19 mouse cellular contexts compared by ENCODE assay signal in the genomic region with DNA sequence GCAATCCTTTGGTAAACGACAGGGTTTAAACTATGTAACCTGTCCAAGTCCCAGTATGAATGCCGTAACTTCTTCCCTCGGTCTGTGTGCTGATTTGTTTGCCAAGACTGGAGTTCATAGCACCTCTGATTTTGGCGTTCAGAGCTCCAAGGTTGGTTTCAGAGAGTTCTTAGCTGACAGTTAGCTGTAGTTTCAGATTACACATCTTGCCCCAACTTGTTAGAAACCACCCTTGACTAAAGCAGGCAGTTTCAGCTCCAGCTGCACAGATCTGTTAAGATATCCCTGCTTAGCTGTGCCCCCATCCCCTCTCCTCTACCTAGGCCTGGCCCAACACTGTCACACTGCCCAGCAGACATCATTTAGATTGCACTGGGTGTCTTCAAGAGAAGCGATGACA.
A peak's percentile ranks its signal among the peaks of the same experiment; 100 is the strongest.
DNase-seq lines count a peak whose midpoint lies in the region; ATAC-seq and TF ChIP-seq lines count a peak whose summit lies in the region.
"Had no signal": no experiment of that assay in that cellular context is flagged by ENCODE, and none has a peak within 500 bp of the region (broad histone marks: within the 10 kb centered on the region; RNA-seq: fewer than 3 reads in every experiment).

No protein-coding gene starts in this region.

- peaks cover 13% of the 10 kb centered on the region for H3K4me1 ChIP-seq in liver, embryonic 11.5 days (replicated peaks; ENCODE audit: control insufficient read depth, insufficient read depth, low read length)
- H3K4me1 ChIP-seq in embryonic facial prominence, embryonic 15.5 days: peaks cover 26% of the 10 kb centered on the region
- peaks cover 2% of the 10 kb centered on the region; the same call in 1 of the 2 replicates for H3K4me1 ChIP-seq in liver, embryonic 16.5 days (ENCODE audit: control insufficient read depth, low read depth, low read length)
- H3K4me1 ChIP-seq in forebrain, postnatal 0 days (ENCODE audit: insufficient read depth): no peaks in the 10 kb centered on the region
- H3K4me1 ChIP-seq: hindbrain, embryonic 10.5 days; megakaryocyte, embryonic 14.5 days had no signal

- peak; percentile 50 for ATAC-seq in liver, embryonic 11.5 days (replicated peaks; ENCODE audit: low FRiP score)
- no peak for ATAC-seq in embryonic facial prominence, embryonic 15.5 days (ENCODE audit: insufficient number of reproducible peaks, low FRiP score, low TSS enrichment, low read depth)
- ATAC-seq in liver, embryonic 16.5 days (ENCODE audit: low read depth): peak; percentile 37; the same call in 1 of the 2 replicates
- ATAC-seq in forebrain, postnatal 0 days: no peak
- ATAC-seq: CD4-positive, CD25-positive, alpha-beta regulatory T cell, adult 4 months had no signal

- H3K36me3 ChIP-seq in liver, embryonic 11.5 days (ENCODE audit: control insufficient read depth, insufficient read depth, low read length): peaks cover 4% of the 10 kb centered on the region; the same call in 1 of the 2 replicates
- 0 out of 2 replicates have a peak, but pooled peaks cover 5% of the 10 kb centered on the region for H3K36me3 ChIP-seq in embryonic facial prominence, embryonic 15.5 days
- H3K36me3 ChIP-seq in liver, embryonic 16.5 days (ENCODE audit: control insufficient read depth, insufficient read depth): no peaks in the 10 kb centered on the region
- H3K36me3 ChIP-seq in forebrain, postnatal 0 days (ENCODE audit: insufficient read depth): no peaks in the 10 kb centered on the region
- H3K36me3 ChIP-seq: embryonic facial prominence, embryonic 12.5 days; hindbrain, embryonic 10.5 days had no signal

- H3K4me2 ChIP-seq in liver, embryonic 11.5 days: no peak overlapping the region
- H3K4me2 ChIP-seq in embryonic facial prominence, embryonic 15.5 days (replicated peaks): no peak overlapping the region
- no peak overlapping the region for H3K4me2 ChIP-seq in liver, embryonic 16.5 days (ENCODE audit: low read depth, low read length)
- no peak overlapping the region for H3K4me2 ChIP-seq in forebrain, postnatal 0 days (ENCODE audit: low read depth)
- H3K4me2 ChIP-seq: embryonic facial prominence, embryonic 12.5 days; heart, embryonic 12.5 days had no signal

- H3K9ac ChIP-seq in liver, embryonic 11.5 days (ENCODE audit: low read depth, low read length): no peak overlapping the region
- H3K9ac ChIP-seq in embryonic facial prominence, embryonic 15.5 days: no peak overlapping the region
- H3K9ac ChIP-seq in liver, embryonic 16.5 days (ENCODE audit: low read depth, low read length): no peak overlapping the region
- H3K9ac ChIP-seq in forebrain, postnatal 0 days: no peak overlapping the region
- H3K9ac ChIP-seq: embryonic facial prominence, embryonic 12.5 days; heart, embryonic 12.5 days had no signal

- DNase-seq in embryo, embryonic 10 days (ENCODE audit: low spot score): peak; percentile 28
- DNase-seq in embryo, embryonic 9.5 days (ENCODE audit: extremely low spot score): no peak
- no peak for DNase-seq in liver, embryonic 11.5 days (ENCODE audit: low spot score)
- no peak for DNase-seq in liver
- no peak for DNase-seq in forebrain, postnatal 0 days
- DNase-seq in right cerebral cortex, postnatal 4 days: no peak
- DNase-seq: cerebellum, postnatal 36 days; gastrocnemius, postnatal 14 days; left cerebral cortex, postnatal 4 days; lung, postnatal 10 days; right cerebral cortex, adult 18-20 months; thymus, postnatal 4 days had no signal

- H3K9me3 ChIP-seq in liver, embryonic 11.5 days (ENCODE audit: control insufficient read depth, low read length): no peaks in the 10 kb centered on the region
- no peaks in the 10 kb centered on the region for H3K9me3 ChIP-seq in embryonic facial prominence, embryonic 15.5 days (replicated peaks)
- no peaks in the 10 kb centered on the region for H3K9me3 ChIP-seq in liver, embryonic 16.5 days (replicated peaks; ENCODE audit: control insufficient read depth, low read length)
- no peaks in the 10 kb centered on the region for H3K9me3 ChIP-seq in forebrain, postnatal 0 days (ENCODE audit: low read length)
- H3K9me3 ChIP-seq: embryonic facial prominence, embryonic 12.5 days; heart, embryonic 12.5 days; hindbrain, embryonic 10.5 days had no signal

- H3K27me3 ChIP-seq in liver, embryonic 11.5 days (replicated peaks; ENCODE audit: control insufficient read depth, insufficient read depth, low read length): no peaks in the 10 kb centered on the region
- H3K27me3 ChIP-seq in embryonic facial prominence, embryonic 15.5 days: no peaks in the 10 kb centered on the region
- H3K27me3 ChIP-seq in liver, embryonic 16.5 days (ENCODE audit: control insufficient read depth, insufficient read depth, low read depth, low read length): no peaks in the 10 kb centered on the region
- H3K27me3 ChIP-seq in forebrain, postnatal 0 days (ENCODE audit: insufficient read depth, low read length): no peaks in the 10 kb centered on the region; the same call in 1 of the 2 replicates
- H3K27me3 ChIP-seq: embryonic facial prominence, embryonic 12.5 days; heart, embryonic 12.5 days had no signal

- no peak for TF ChIP-seq CTCF in forebrain, postnatal 0 days (IDR thresholded peaks at IDR 0.05; ENCODE audit: low read depth)

- no peak overlapping the region for H3K27ac ChIP-seq in liver, embryonic 11.5 days (ENCODE audit: low read depth, low read length)
- H3K27ac ChIP-seq in embryonic facial prominence, embryonic 15.5 days (replicated peaks): peak overlapping the region; percentile 1; the same call in 1 of the 2 replicates
- H3K27ac ChIP-seq in liver, embryonic 16.5 days (ENCODE audit: low read length): no peak overlapping the region; the same call in 1 of the 2 replicates
- no peak overlapping the region for H3K27ac ChIP-seq in forebrain, postnatal 0 days (ENCODE audit: low read depth, low read length)
- H3K27ac ChIP-seq: embryonic facial prominence, embryonic 12.5 days; hindbrain, embryonic 10.5 days had no signal

- WGBS in liver, embryonic 11.5 days: 72% methylated on average over 5 of the region's 5 CpGs
- WGBS in embryonic facial prominence, embryonic 15.5 days: 52% methylated on average over 5 of the region's 5 CpGs
- 47% methylated on average over 5 of the region's 5 CpGs for WGBS in liver, embryonic 16.5 days (ENCODE audit: insufficient replicate concordance)
- WGBS in forebrain, postnatal 0 days: 88% methylated on average over 5 of the region's 5 CpGs

- no peak overlapping the region for H3K4me3 ChIP-seq in liver, embryonic 11.5 days (ENCODE audit: low read depth, low read length)
- no peak overlapping the region for H3K4me3 ChIP-seq in embryonic facial prominence, embryonic 15.5 days (replicated peaks)
- no peak overlapping the region for H3K4me3 ChIP-seq in liver, embryonic 16.5 days (ENCODE audit: low read depth, low read length)
- H3K4me3 ChIP-seq in forebrain, postnatal 0 days (ENCODE audit: low read depth, low read length): no peak overlapping the region
- H3K4me3 ChIP-seq: embryonic facial prominence, embryonic 12.5 days; heart, embryonic 12.5 days; hindbrain, embryonic 10.5 days; megakaryocyte, embryonic 14.5 days had no signal

Comparison
In these comparisons a context has a peak if more than half of its experiments do, and no peak if none do; other contexts are left out.
1. ATAC-seq: peak in liver, embryonic 11.5 days (single experiment) and liver, embryonic 16.5 days (single experiment); none in embryonic facial prominence, embryonic 15.5 days (single experiment) and forebrain, postnatal 0 days (single experiment).